Mouse (Mus musculus): ENCODE results near the gene Cd5.

The Cd5 gene

DNA sequence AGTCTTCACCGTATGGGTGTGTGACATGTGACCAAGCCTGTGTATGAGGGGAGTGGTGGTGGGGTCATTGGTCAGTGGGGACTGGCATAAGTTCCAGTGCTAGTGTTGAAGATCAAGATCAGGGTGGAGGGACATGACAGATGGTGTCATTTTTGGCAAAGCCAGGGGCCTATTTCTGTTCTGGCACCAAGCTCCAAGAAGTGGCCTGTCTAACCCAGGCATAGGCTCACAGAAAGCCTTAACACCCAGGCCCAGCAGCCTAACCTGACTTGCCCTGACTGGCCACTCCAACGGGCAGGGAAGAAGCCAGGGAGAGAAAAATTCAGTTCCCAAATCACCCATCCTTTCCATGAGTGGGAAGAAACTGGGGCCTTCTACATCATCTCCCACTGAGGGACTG, 18.7 kb upstream of the Cd5 start:
- DNase-seq, result peak; percentile 58

DNA sequence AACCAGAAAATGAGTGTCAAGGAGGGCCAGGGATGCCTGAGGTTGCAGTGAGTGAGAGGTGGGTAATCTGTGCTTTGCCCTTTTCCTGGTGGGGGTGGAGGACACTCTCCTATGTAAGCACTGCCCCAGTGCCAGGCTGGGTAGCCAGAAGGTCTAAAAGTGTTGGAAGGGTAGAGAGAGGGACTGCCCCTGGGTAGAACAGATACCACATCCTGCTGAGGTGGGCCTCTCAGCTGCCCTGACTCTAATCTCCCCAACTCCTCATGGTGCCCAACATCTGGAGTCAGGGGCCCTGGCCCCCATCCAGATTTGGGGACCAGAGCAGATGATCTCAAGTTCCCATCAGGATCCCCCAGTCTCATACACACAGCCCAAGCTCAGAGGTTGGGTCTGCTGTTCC, 18.3 kb upstream of the Cd5 start:
- no peak for DNase-seq

DNA sequence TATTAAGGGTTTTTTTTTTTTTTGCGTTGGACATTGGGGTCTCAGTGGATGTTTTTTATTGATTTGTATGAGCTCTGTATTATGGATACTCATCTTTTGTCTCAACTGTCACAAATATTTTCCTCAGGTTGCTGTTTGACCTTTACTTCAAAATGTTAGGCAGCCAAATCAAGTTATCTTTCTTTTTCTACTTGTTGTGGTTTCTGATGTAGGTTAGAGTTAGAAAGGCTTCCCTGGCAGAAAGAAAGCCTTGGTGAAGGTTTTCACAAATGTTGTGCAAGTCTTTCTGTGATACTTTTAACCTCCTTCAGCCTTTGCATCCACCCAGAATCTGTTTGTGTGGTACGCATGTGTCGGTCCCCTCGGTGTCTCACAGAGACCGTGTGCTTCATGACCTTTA, 13.8 kb upstream of the Cd5 start:
- no peak for DNase-seq

DNA sequence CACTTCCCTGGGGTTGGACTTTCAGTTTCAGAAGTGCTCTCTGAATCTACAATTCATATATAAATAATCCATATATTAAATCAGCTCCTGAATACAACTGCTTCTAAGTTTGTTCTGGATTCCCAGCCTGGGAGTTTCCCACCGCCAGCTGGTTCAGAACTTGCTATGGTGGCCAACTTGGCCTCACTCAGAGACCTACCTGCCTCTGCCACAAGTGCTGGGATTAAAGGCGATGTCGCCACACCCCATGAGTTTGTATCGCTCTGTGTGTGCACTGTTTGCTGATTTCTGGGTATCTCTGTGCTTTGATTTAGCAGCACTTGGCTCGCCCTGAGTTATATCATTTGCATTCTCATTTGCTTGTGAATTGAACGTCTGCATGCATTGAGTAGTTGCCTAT, 13.3 kb upstream of the Cd5 start:
- DNase-seq, result no peak

DNA sequence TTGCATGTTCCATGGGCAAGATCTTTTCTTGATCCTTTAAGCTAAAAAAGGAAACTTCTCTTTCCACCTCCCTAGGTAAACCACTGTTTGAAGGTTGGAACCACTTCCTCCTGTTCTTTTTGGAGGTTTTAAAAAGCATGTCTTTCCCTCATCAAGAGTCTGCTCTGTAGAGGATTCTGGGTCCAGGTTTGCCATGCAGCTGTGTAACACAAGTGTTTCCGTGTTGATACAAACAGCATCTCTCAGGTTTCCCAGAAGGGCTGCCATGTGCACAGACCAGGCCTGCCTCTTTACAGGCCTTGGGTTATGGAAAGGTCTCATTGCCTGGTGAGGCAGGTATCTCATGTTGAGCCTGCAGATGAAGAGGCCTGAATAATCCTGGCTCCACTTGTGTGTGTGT, 12.8 kb upstream of the Cd5 start:
- DNase-seq, result no peak

DNA sequence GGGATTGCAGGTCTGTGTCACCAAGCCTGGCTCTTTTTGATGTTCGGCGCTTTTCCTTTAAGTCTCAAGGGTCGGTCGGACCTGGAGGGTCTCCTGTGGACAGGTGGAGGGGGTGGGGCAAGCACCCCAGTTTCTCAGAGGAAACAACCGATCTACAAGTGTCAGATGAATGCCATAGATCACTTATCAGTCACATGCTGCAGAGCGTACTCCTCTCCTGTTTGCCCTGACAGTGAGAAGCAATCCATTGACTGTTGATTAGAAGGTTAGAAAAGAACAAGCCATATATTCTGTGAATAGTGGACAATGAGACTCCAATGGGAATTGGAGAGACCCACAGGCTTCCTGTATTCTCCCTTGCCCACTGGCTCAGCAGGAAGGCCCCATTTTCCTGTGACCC, 11.4 kb upstream of the Cd5 start:
- DNase-seq, result no peak

DNA sequence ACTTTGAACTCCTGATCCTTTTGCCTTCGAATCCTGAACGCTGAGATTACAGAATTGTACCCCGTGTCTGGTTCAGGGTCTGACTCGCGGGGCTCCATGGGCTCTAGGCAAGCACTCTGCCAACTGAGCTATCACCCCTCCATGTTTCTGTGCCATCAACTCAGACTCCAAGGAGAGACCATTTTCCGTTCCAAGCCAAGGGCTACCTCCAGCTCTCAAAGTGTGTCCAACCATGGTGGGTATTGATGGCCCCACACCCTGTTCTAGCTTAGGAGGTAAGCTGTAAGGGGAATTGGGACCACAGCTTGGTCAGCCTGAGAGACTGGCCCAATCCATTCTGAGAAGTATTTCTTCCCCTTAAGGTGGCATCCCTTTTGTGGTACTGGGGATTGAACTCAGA, 10.5 kb upstream of the Cd5 start:
- DNase-seq, result no peak

DNA sequence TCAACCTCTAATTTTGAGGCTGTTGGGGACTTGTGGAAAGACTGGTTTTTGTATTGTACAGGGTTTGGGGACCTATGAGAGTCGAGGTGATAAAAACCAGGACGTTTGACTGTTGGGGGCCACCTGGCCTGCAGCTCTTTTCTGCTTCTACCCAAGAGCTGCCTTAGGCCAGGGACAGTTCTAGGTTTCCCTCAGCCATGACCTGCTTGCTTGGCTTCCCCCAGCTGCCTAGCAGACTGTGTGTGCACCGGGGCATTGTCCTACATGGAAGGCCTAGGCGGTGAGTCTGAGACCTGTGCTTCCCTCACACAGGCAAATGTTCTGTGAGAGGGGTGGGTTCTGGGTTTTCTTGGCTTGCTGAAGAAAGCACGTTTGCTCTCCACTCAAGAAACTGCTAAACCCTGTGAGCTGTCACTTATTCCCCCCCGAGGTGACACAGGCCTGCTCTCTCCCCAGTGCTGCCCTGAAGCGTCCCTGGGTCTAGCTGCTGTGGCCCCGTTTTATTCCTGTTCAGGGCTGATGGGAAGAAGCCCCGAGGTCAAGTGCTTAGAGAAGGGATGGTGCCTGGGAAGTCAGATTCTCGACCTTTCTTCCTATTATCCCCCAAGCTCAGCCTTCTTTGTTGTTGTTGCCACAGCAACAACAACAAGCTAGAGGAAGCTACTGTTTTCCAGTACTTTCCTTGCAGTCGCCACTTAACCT, 9.8 kb upstream of the Cd5 start:
- no peak for DNase-seq

DNA sequence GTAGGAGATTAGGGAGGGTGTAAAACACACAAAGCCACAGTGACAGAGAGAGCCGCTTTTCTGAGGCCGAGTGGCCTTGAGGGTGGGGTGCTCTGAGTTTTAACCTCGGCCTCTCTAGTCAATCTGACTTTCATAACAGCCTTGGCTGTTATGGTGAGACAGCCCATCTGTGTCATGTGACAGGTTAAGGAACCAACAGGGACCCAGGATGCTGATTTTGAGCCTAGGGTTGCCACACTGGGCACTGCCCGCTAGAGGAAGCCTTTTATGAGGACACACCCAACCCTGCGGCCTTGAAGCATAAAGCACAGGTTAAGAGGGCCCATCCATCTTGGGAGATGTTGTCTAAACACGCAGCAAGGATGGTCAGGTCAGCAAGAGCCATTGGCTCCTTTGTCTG, 8.9 kb upstream of the Cd5 start:
- no peak for DNase-seq

DNA sequence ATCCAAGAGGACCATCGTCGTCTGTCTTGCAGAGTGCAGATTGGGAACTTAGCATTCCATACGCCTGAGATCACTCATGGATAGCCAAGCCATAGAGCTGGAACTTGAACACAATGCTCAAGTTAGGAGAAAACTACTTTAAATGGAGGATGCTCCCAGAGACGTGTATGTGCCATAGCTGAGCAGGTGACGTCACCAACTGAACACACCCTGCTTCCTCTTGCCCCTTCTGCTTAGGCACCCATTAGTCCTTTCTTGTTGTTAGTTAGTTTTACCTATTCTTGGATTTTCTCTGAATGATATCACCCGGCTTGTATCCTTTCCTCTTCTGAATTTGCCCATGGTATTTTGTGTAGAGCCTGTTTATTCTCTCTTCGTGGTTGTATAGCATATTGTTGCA, 8.4 kb upstream of the Cd5 start:
- DNase-seq, result no peak

DNA sequence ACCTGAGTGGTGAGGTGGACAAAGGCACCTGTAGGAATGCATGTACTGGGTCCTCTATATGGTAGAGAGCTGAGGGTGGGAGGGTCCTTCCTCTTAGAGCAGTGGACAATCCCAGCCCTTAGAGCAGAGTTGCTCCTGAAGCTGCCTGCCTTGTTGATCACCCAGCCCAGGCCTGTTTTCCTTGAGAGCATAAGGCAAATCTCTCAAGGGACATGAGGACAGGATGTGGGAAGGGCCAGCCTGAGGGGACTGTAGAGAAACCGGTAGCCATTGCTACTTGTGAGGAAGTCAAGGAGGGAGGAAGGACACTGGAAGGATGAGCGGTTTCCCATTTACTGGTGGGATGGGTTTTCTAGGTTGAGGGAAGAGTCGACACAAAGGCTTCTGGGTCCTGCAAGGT, 3.8 kb upstream of the Cd5 start:
- DNase-seq, result no peak

DNA sequence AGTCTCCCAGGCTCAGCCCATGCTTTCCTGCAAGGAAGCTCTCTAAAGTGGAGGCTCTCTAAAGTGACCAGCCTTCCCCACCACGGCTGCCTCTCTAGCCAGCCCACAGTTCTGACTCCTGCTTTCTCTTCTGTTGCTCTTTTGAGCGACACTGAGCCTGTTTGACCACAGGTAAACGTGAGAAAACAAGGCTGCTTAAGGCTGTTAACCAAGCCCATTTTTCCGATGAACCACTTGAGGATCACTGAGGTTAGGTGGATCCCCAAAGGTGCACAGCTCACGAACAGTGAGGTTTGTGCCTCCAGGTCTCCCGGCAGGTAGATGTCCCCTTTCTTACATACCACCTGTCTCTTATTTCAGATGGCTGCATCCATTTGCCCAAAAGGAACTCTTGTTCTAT, 3.3 kb upstream of the Cd5 start:
- DNase-seq, result no peak

DNA sequence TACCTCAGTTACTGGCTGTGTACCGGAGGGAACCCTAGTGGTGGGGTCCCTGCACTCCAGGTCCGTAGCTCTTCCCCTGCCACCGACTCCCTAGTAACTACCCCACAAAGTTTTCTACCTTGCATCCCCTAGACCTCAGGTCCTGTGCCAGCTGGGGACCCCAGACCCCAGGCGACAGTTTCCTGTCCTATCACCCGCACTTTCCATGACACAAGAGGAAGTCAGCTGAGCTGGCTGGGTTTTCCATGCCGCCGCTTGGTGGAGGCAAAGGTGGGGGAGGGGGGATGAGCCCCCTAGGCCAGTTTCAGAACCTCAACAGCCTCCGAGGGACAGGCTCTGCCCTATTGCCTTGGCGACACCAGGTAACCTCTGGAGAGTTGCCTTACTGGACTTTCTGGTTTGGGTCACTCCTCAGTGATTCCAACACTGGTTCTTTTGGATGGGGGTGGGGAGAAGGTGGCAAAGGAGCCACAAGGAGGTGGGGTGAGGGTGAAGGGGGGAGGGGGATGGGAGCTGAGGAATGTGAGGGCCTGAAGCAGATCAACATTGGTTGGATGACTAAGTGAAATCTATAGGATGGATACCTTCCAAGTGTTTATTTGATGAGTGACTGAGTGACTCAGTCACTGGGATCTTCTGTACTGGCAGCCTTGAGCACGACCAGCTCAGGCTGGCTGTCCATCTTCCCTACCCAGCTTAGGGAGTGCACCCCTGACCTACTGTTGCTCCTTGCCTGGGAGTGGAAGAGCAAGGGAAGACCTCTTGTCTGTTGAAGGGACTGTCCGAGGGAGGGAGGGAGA, 2.0 kb upstream of the Cd5 start:
- no peak for DNase-seq

DNA sequence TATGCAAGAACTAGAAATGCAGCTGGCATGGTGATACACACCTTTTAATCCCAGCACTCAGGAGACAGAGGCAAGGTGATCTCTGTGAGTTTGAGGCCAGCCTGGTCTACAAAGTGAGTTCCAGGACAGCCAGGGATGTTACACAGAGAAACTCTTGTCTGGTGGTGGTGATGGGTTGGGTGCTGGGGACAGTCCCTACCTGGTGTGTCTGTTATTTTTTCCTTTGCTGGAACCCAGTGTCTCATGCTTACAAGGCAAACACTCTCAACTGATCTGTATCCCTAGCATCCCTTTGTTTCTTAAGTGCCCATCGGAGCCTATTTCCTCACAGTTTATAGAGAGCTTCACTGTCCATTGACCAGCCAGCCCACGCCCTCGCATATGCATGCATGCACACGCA, 1.1 kb upstream of the Cd5 start:
- DNase-seq, result no peak

DNA sequence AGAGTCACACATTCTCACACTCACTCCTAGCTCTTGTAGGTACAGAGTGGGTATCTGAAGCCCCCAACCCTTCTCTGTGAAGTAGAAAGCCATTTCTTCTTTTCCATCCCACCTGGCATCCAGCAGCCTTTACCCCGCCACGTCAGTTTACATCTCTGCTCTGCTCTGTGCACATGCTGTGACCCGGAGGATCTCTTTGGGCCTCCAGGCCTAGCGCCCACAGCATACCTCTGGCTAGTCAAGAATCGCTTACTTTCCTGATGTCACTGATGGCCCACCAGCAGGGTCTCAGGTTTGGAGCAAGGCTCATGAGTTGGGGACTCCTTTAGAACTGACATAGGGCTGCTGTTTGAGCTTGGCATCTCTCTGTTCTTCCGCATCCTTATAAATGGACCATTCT, 764 bp downstream of the Cd5 start:
- DNase-seq, result no peak

DNA sequence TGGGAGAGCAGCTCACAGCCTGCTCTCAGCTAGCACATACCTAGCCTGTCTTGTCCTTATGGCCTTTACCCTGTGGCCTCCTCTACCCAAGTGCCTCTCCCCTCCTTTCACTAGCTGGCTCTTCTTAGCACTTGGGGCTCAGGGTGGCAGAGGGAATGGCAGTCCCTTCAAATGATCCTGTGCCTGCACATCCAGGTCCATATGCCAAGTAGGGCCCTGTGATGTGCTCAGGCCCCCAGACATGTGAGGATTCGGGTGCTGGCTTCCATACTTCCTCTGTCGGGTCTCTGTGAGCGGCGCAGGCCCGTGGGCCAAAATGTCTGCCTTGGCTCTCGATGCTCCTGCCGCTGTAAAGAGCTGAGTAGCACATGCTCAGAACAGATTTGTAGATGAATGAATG, 2.9 kb downstream of the Cd5 start:
- no peak for DNase-seq

DNA sequence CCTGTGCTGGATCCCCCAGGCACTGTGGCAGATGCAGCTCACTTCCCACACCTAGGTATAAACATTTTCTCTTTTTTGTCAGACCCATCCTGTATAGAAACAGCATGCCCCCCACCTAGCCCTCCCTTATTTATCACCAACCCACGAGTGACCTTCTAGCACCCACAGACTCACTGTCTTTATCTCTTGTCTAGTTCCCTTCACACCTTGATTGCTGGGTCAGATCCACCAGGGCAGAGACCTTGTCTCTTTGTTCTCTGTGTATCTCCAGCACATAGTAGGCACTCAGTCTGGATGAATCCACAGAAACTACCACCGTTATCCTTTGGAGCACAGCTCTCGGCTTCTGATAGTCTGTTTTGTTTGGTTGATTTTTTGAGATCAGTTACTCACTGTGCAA, 3.7 kb downstream of the Cd5 start:
- no peak for DNase-seq

DNA sequence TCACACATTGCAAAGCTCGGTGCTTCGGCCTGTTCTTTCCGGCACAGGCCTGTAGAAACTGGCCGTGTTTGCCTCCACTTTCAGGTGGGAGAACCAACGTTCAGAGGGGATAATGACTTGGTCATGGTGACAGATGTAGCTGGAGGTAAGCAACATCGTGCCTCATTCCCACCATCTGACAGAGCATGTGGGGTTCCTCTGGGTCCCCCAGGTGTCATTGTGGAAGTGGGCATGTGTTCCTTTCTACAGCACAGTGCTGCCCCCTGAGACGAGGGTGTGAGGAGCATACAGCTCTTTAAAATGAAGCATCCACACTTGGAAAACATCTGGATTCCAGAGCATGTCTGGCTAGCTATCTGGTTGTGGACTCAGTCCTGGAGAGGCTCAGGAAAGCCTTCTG, 4.2 kb downstream of the Cd5 start:
- DNase-seq, result no peak

DNA sequence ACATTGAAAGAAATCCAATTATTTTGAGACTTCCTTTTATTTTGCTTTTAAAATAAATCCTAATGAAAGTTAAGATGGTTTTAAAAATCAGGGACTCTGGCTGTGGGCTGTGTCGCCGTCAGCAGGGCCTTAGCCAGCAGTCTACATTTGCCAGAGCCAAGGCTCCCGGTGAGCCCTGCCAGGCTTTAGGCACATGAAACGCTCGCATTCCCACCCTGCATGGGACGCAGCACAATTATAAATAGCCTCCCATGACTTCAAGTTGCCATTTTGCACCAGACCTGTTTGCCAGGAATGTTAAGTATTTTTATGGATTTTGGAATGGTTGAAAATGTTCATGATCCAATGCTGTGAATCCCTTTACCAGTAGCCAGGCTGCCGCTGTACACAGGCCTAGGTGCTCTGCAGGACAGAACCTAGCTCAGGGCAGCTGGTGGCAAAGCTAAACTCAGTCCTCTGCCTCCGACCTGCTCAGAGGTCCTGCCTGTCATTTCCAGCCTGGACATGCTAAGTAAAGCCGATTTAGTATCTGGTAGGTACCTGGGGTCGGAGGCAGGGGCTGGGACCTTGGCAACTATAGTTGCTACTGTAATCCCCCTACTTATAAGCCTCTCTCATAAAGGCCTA, 5.2 kb downstream of the Cd5 start:
- no peak for DNase-seq

DNA sequence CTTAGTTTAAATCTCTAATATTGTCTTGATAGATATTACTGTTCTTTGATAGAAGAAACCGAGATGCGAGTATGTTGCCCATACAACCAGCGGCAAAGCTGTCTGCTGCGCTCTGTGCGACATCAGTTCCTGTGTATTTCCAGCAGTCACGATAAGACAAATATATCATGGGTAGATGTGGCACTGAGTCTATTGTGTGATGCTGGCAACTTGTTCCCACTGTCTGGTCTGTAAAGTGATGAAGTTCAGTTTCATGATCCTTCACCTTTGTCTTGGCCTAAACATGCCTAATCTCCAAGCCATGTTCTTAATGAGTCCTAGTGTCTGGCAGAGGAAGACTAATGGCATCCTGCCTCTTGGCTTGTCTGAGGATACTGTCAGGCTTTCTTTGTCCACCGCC, 6.1 kb downstream of the Cd5 start:
- DNase-seq, result no peak

DNA sequence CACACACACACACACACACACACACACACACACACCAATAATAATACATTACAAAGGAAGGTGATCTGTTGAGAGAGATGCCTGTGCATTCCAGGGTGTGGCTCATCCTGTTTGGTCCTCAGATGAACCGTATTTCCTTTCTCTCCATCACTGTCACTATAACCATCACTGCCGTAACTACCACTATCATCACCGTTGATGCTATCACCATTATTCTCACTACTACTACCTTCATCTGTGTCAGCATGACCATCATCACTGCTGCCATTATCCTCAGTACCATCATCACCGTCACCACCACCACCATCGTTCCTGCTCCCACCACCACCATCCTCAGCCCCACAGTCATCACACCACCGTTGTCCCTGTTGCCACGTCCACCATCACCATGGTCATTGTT, 6.8 kb downstream of the Cd5 start:
- DNase-seq, result no peak

DNA sequence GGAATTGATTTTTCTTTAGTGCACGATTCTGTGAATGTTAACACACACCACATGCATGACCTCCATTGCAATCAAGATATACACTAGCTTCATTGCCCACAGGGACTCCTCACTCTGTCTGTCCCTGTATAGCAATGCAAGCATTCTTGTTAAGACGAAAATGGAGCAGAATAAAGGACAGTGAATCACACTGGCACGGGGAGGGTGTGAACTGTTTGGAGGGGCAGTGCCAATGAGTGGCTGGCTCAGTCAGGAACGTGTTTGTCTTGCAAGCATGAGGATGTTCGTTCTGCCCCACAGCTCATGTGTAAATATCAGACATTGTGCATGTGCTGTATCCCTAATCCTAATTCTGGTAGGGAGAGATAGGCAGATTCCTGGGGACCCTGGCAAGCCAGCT, 8.3 kb downstream of the Cd5 start:
- no peak for DNase-seq

DNA sequence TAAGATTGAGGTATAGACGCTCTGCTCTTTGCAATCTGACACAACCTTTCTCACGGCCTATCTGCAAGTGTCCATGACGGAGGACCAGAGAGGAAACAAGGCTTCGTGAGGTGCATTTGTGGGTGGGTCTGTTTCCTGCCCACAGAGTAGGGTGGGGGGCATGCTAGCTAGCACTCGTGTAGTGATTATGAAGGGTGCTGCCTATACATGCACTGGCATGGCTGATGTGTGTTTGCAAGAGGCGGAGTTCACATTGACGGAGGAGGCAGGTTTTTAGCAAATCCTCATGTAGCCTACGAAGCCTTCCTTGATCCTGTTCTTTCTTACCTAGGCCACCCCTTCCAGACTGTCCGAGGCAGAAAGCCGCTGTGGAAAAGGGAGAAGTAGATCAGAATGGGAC, 8.9 kb downstream of the Cd5 start:
- DNase-seq, result no peak

DNA sequence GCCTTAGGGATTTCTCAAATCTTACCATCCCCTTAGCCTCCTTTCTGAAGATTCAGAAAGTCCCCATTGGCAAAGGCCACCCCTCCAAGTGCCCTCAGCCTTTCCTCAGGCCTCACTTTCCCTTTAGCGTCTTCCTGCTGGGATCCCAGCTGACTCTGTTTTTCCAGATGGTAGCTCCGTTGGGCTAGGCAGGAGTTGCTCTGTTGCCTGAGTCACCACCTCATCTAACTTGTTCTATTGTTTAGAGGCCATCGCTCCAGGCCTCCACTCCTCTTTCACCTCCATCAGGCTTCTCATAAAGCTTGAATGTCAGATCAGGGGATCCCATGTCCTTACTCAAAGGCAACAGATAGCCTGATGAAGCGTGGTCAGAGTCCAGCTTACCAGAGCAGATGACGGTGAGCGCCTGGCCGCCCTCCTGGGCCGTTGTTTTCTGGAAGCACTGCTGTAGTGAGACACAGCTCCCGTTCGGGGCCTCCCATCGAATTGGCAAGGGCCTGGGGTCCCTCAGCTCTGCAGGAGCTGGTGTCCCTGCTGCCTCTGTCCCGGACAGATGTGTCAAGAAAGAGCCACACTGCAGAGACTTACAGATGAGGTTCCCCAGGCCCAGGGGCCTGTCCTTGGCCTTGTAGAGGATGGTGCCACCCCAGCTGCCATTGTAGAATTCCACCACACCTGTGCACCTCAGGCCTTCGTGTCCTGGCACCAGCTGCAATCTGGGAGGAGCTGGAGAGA, 14.0 kb downstream of the Cd5 start:
- no peak for DNase-seq
